Mouse (Mus musculus) thymus, postnatal 10 days (tissue): ENCODE measurements around the gene Rprml.

Source experiments
- DNase-seq, 2 experiments: peaks; one replicate each; pipeline ENCODE4 v3.0.0; 2021; ENCODE audit warnings: low spot score in 2 of 2

The Rprml gene

GRCm38 (mm10) chr11:103649301-103649982 lies at the start of gene Rprml:
Rprml (plus strand) TSS chr11:103649570.
- DNase-seq = no peak

GRCm38 (mm10) chr11:103606611-103607010 lies 42.8 kb upstream of the Rprml start:
- no peak for DNase-seq

- DNase-seq = no peak
Measured at GRCm38 (mm10) chr11:103610772-103611171, 38.6 kb upstream of the Rprml start.

GRCm38 (mm10) chr11:103621040-103621439 lies 28.3 kb upstream of the Rprml start, which contains the start of gene Gm884:
Gm884 (minus strand) TSS chr11:103621140.
- DNase-seq = no peak

GRCm38 (mm10) chr11:103627453-103627852 lies 21.9 kb upstream of the Rprml start:
- DNase-seq = no peak

GRCm38 (mm10) chr11:103634806-103635205 lies 14.6 kb upstream of the Rprml start:
- no peak for DNase-seq

GRCm38 (mm10) chr11:103635481-103635880 lies 13.9 kb upstream of the Rprml start:
- DNase-seq = no peak

GRCm38 (mm10) chr11:103636261-103636660 lies 13.1 kb upstream of the Rprml start:
- DNase-seq = no peak

- no peak for DNase-seq
Measured at GRCm38 (mm10) chr11:103638790-103639189, 10.6 kb upstream of the Rprml start, which contains the start of gene Lyzl6. Lyzl6 (minus strand) TSS chr11:103638890.

GRCm38 (mm10) chr11:103639407-103639946 lies 9.9 kb upstream of the Rprml start:
- peak in 1 of 2 experiments; percentile 35 for DNase-seq

GRCm38 (mm10) chr11:103643211-103643610 lies 6.2 kb upstream of the Rprml start:
- no peak for DNase-seq

- no peak for DNase-seq
Measured at GRCm38 (mm10) chr11:103645731-103646130, 3.6 kb upstream of the Rprml start.

- DNase-seq = no peak
Measured at GRCm38 (mm10) chr11:103646301-103646700, 3.1 kb upstream of the Rprml start.

GRCm38 (mm10) chr11:103647921-103648620 lies 1.3 kb upstream of the Rprml start:
- DNase-seq = no peak

GRCm38 (mm10) chr11:103648656-103649055 lies 714 bp upstream of the Rprml start:
- no peak for DNase-seq

- DNase-seq = no peak
Measured at GRCm38 (mm10) chr11:103649983-103650493, 668 bp downstream of the Rprml start.

- DNase-seq = no peak
Measured at GRCm38 (mm10) chr11:103651426-103651825, 2.1 kb downstream of the Rprml start.

GRCm38 (mm10) chr11:103653359-103653965 lies 4.1 kb downstream of the Rprml start:
- DNase-seq = no peak

- DNase-seq = peak in 1 of 2 experiments; percentile 39
Measured at GRCm38 (mm10) chr11:103656520-103656919, 7.2 kb downstream of the Rprml start.

GRCm38 (mm10) chr11:103658189-103658588 lies 8.8 kb downstream of the Rprml start:
- no peak for DNase-seq

- DNase-seq = no peak
Measured at GRCm38 (mm10) chr11:103661863-103662262, 12.5 kb downstream of the Rprml start.

GRCm38 (mm10) chr11:103662546-103662945 lies 13.2 kb downstream of the Rprml start:
- DNase-seq = no peak
